ENCODE assay signal across 10 mouse cellular contexts in the genomic region with DNA sequence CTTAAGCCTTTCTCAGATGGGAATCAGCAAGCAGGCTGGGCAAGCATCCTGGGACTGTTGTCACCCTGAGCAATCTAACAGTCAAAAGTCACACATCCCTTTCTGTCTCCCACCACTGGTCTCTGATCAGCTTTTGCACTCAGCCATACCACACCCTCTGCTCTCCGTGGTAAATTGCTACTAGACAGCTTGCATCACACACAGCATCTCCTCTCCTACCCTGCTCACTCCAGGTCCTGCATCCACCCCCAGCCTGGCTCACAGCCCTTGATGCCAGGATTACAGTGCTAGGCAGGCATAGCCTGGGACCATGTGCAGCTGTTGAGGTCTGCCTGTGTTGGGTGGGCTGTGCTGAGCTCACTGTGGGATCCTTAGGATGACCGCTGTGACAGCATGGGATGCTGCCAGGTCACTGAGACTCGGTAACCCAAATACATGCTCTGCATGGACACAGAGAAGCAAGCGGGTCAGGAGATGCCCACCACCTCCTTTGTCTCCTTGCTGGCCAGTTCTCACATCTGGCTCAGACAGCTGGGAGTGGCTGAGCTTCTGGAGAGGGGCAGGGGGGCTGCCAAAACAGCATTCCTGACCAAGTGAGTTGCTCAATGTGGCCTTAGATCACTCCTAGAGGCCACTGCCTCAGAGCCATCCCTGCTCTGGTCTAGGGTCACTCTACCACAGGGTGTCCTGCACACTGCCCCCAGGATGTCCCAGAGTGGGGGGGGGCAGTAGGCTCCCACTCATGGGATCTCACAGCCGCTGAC. TPM values are rescaled to one million over a fixed set of nuclear protein-coding genes. Genes with fewer than 3 reads are reported as not detected.
DNase-seq lines count a peak whose midpoint lies in the region; ATAC-seq and TF ChIP-seq lines count a peak whose summit lies in the region.
"Had no signal": no experiment of that assay in that cellular context is flagged by ENCODE, and none has a peak within 500 bp of the region (broad histone marks: within the 10 kb centered on the region; RNA-seq: fewer than 3 reads in every experiment).

No protein-coding gene starts in this region.

- H3K27ac ChIP-seq in kidney, embryonic 14.5 days (ENCODE audit: low read depth, low read length): 0 out of 2 replicates have a peak overlapping the region, but pooled peaks have one; percentile 7
- H3K27ac ChIP-seq in lung, postnatal 0 days (ENCODE audit: low read length): no peak overlapping the region

- no peak for ATAC-seq in kidney, embryonic 14.5 days (ENCODE audit: low FRiP score, low TSS enrichment)
- peak; percentile 16 for ATAC-seq in lung, postnatal 0 days

- no peak overlapping the region for H3K4me3 ChIP-seq in kidney, embryonic 14.5 days (ENCODE audit: low read length)
- H3K4me3 ChIP-seq in lung, postnatal 0 days (ENCODE audit: low read depth, low read length): no peak overlapping the region

- H3K4me2 ChIP-seq in kidney, embryonic 14.5 days (replicated peaks; ENCODE audit: low read depth, low read length): no peak overlapping the region
- H3K4me2 ChIP-seq in lung, postnatal 0 days (replicated peaks; ENCODE audit: low read depth, low read length): no peak overlapping the region

- H3K27me3 ChIP-seq in kidney, embryonic 14.5 days (ENCODE audit: control insufficient read depth, insufficient read depth, low read length): no peaks in the 10 kb centered on the region
- no peaks in the 10 kb centered on the region for H3K27me3 ChIP-seq in lung, postnatal 0 days (replicated peaks; ENCODE audit: insufficient read depth, low read length)

- WGBS in kidney, embryonic 14.5 days: 78% methylated on average over 5 of the region's 5 CpGs
- WGBS in lung, postnatal 0 days: 55% methylated on average over 5 of the region's 5 CpGs

- H3K4me1 ChIP-seq in kidney, embryonic 14.5 days (ENCODE audit: control insufficient read depth, insufficient read depth, low read length): peaks cover 4% of the 10 kb centered on the region; the same call in 1 of the 2 replicates
- H3K4me1 ChIP-seq in lung, postnatal 0 days (ENCODE audit: insufficient read depth, low read depth, low read length): peaks cover 4% of the 10 kb centered on the region; the same call in 1 of the 2 replicates

- no peak for DNase-seq in kidney, adult 8-10 months
- DNase-seq in brain, adult 2 months (ENCODE audit: low read depth, low spot score): peak; percentile 45
- DNase-seq in heart, adult 9 months (ENCODE audit: low spot score in 2 of 2): peak; percentile 57 to 60
- peak; percentile 34 for DNase-seq in lung, postnatal 0 days (ENCODE audit: low spot score)
- DNase-seq in embryo, embryonic 9.5 days (ENCODE audit: extremely low spot score): no peak
- no peak for DNase-seq in layer of hippocampus, postnatal 10 days (ENCODE audit: low spot score in 2 of 2)
- no peak for DNase-seq in thymus, postnatal 36 days

- no peak for TF ChIP-seq EP300 in lung, postnatal 0 days (IDR thresholded peaks at IDR 0.05)

- H3K9ac ChIP-seq in kidney, embryonic 14.5 days (ENCODE audit: low read depth, low read length): no peak overlapping the region
- H3K9ac ChIP-seq in lung, postnatal 0 days (replicated peaks; ENCODE audit: low read depth): no peak overlapping the region

- no peaks in the 10 kb centered on the region for H3K9me3 ChIP-seq in kidney, embryonic 14.5 days (ENCODE audit: control insufficient read depth, low read length)
- no peaks in the 10 kb centered on the region for H3K9me3 ChIP-seq in lung, postnatal 0 days (ENCODE audit: low read length)

- H3K36me3 ChIP-seq in kidney, embryonic 14.5 days (ENCODE audit: control insufficient read depth, insufficient read depth, low read length): no peaks in the 10 kb centered on the region
- H3K36me3 ChIP-seq in lung, postnatal 0 days (ENCODE audit: insufficient read depth, low read length): no peaks in the 10 kb centered on the region

- TF ChIP-seq CTCF in lung, postnatal 0 days (IDR thresholded peaks at IDR 0.05): no peak

RNA-seq across cellular contexts. Expression of gene Pdxk, which starts 6.2 kb away (rescaled TPM):
- 6.9 and 13.2 TPM in 2 replicates for polyA plus RNA-seq in kidney, embryonic 14.5 days (2014; fragmentation: Nextera tagmentation; extraction: Ambion mirVana)
- polyA plus RNA-seq in lung, postnatal 0 days (2015; fragmentation: Nextera tagmentation; extraction: Ambion mirVana): 4.7 and 4.9 TPM in 2 replicates
- total RNA-seq in layer of hippocampus, postnatal 10 days (2021): 10 to 100 TPM; 57.3 to 58.6 TPM

RNA-seq across cellular contexts. Expression of gene Cstb, which starts 33.1 kb away (rescaled TPM):
- polyA plus RNA-seq in kidney, embryonic 14.5 days (2014; fragmentation: Nextera tagmentation; extraction: Ambion mirVana): 206 and 270 TPM in 2 replicates
- 440 and 490 TPM in 2 replicates for polyA plus RNA-seq in lung, postnatal 0 days (2015; fragmentation: Nextera tagmentation; extraction: Ambion mirVana)
- 10 to 100 TPM; 37.4 to 38.2 TPM for total RNA-seq in layer of hippocampus, postnatal 10 days (2021)

RNA-seq across cellular contexts. Expression of gene Rrp1, which starts 45.7 kb away (rescaled TPM):
- 228 and 265 TPM in 2 replicates for polyA plus RNA-seq in kidney, embryonic 14.5 days (2014; fragmentation: Nextera tagmentation; extraction: Ambion mirVana)
- polyA plus RNA-seq in lung, postnatal 0 days (2015; fragmentation: Nextera tagmentation; extraction: Ambion mirVana): 171 and 175 TPM in 2 replicates
- 100 to 1,000 TPM; 316 to 337 TPM for total RNA-seq in layer of hippocampus, postnatal 10 days (2021)

RNA-seq across cellular contexts. Expression of gene Olfr1358, which starts 58.7 kb away (rescaled TPM):
- polyA plus RNA-seq in kidney, embryonic 14.5 days (2014; fragmentation: Nextera tagmentation; extraction: Ambion mirVana): not detected in 2 replicates
- polyA plus RNA-seq in lung, postnatal 0 days (2015; fragmentation: Nextera tagmentation; extraction: Ambion mirVana): not detected in 2 replicates
- total RNA-seq in layer of hippocampus, postnatal 10 days (2021): not detected
- total RNA-seq: MEL had no signal
- polyA plus RNA-seq: gonadal fat pad, adult 2 months had no signal

Comparison
In these comparisons a context has a peak if more than half of its experiments do, and no peak if none do; other contexts are left out.
1. DNase-seq: peak in brain, adult 2 months (single experiment), heart, adult 9 months (2 of 2) and lung, postnatal 0 days (single experiment); none in kidney, adult 8-10 months (0 of 2), embryo, embryonic 9.5 days (single experiment), layer of hippocampus, postnatal 10 days (0 of 2) and thymus, postnatal 36 days (0 of 2).